Comparison of ENCODE assay signal across 16 mouse cellular contexts in genomic region chr13:63321689-63322088, GRCm38 (mm10).
A peak's percentile ranks its signal among the peaks of the same experiment; 100 is the strongest.
DNase-seq lines count a peak whose midpoint lies in the region; ATAC-seq lines count a peak whose summit lies in the region.
"Had no signal": no experiment of that assay in that cellular context is flagged by ENCODE, and none has a peak within 500 bp of the region (broad histone marks: within the 10 kb centered on the region; RNA-seq: fewer than 3 reads in every experiment).

No protein-coding gene starts in this region.

- peaks cover 34% of the 10 kb centered on the region for H3K4me1 ChIP-seq in kidney, embryonic 16.5 days (ENCODE audit: insufficient read depth, low read length)
- no peaks in the 10 kb centered on the region for H3K4me1 ChIP-seq in midbrain, embryonic 11.5 days (ENCODE audit: control insufficient read depth, insufficient read depth, low read length)
- no peaks in the 10 kb centered on the region; the same call in 1 of the 2 replicates for H3K4me1 ChIP-seq in midbrain, embryonic 15.5 days
- H3K4me1 ChIP-seq in limb, embryonic 12.5 days (replicated peaks) = peaks cover 59% of the 10 kb centered on the region

- no peak overlapping the region for H3K4me2 ChIP-seq in kidney, embryonic 16.5 days (replicated peaks; ENCODE audit: low read depth, low read length)
- no peak overlapping the region for H3K4me2 ChIP-seq in midbrain, embryonic 11.5 days
- no peak overlapping the region for H3K4me2 ChIP-seq in midbrain, embryonic 15.5 days
- H3K4me2 ChIP-seq in limb, embryonic 12.5 days = no peak overlapping the region
- H3K4me2 ChIP-seq: heart, embryonic 15.5 days; hindbrain, embryonic 14.5 days; liver, embryonic 15.5 days; neural tube, embryonic 15.5 days had no signal

- H3K27ac ChIP-seq in kidney, embryonic 16.5 days (ENCODE audit: low read length) = peak overlapping the region; percentile 31; the same call in 1 of the 2 replicates
- no peak overlapping the region for H3K27ac ChIP-seq in midbrain, embryonic 11.5 days (ENCODE audit: low read depth, low read length)
- no peak overlapping the region for H3K27ac ChIP-seq in midbrain, embryonic 15.5 days
- peak overlapping the region; percentile 41; the same call in 1 of the 2 replicates for H3K27ac ChIP-seq in limb, embryonic 12.5 days
- H3K27ac ChIP-seq: heart, embryonic 15.5 days; hindbrain, embryonic 14.5 days; liver, embryonic 15.5 days; macrophage; neural tube, embryonic 15.5 days had no signal

- WGBS in kidney, embryonic 16.5 days = 35% methylated on average over 5 of the region's 5 CpGs
- 54% methylated on average over 5 of the region's 5 CpGs for WGBS in midbrain, embryonic 11.5 days
- WGBS in midbrain, embryonic 15.5 days = 71% methylated on average over 5 of the region's 5 CpGs
- 72% methylated on average over 5 of the region's 5 CpGs for WGBS in limb, embryonic 12.5 days

- no peak overlapping the region for H3K4me3 ChIP-seq in kidney, embryonic 16.5 days (ENCODE audit: low read length)
- no peak overlapping the region for H3K4me3 ChIP-seq in midbrain, embryonic 11.5 days (ENCODE audit: low read depth, low read length)
- no peak overlapping the region for H3K4me3 ChIP-seq in midbrain, embryonic 15.5 days
- no peak overlapping the region for H3K4me3 ChIP-seq in limb, embryonic 12.5 days (replicated peaks)
- H3K4me3 ChIP-seq: erythroblast, embryonic 14.5 days; heart, embryonic 15.5 days; liver, embryonic 15.5 days; neural tube, embryonic 15.5 days had no signal

- no peaks in the 10 kb centered on the region for H3K27me3 ChIP-seq in kidney, embryonic 16.5 days (ENCODE audit: insufficient read depth, low read length)
- no peaks in the 10 kb centered on the region for H3K27me3 ChIP-seq in midbrain, embryonic 11.5 days (ENCODE audit: control insufficient read depth, insufficient read depth, low read length)
- H3K27me3 ChIP-seq in midbrain, embryonic 15.5 days (replicated peaks) = no peaks in the 10 kb centered on the region
- no peaks in the 10 kb centered on the region for H3K27me3 ChIP-seq in limb, embryonic 12.5 days
- H3K27me3 ChIP-seq: heart, embryonic 15.5 days; liver, embryonic 15.5 days; neural tube, embryonic 15.5 days had no signal

- H3K9ac ChIP-seq in kidney, embryonic 16.5 days (replicated peaks; ENCODE audit: low read length) = no peak overlapping the region; the same call in 1 of the 2 replicates
- H3K9ac ChIP-seq in midbrain, embryonic 11.5 days (ENCODE audit: low read length) = no peak overlapping the region
- no peak overlapping the region for H3K9ac ChIP-seq in midbrain, embryonic 15.5 days
- no peak overlapping the region for H3K9ac ChIP-seq in limb, embryonic 12.5 days (replicated peaks)
- H3K9ac ChIP-seq: heart, embryonic 15.5 days; hindbrain, embryonic 14.5 days; liver, embryonic 15.5 days; neural tube, embryonic 15.5 days had no signal

- DNase-seq in adrenal gland, postnatal 14 days = peak; percentile 5
- no peak for DNase-seq in adrenal gland, adult 8-10 months
- no peak for DNase-seq in kidney, adult 11 months
- DNase-seq in midbrain, embryonic 11.5 days (ENCODE audit: low spot score, missing footprints) = peak; percentile 44
- no peak for DNase-seq in cerebellum, postnatal 25 days
- DNase-seq: kidney, postnatal 25 days; spleen, adult 18-20 months had no signal

- no peaks in the 10 kb centered on the region for H3K36me3 ChIP-seq in kidney, embryonic 16.5 days (ENCODE audit: insufficient read depth, low read length)
- H3K36me3 ChIP-seq in midbrain, embryonic 11.5 days (ENCODE audit: control insufficient read depth, insufficient read depth, low read length) = no peaks in the 10 kb centered on the region
- no peaks in the 10 kb centered on the region for H3K36me3 ChIP-seq in midbrain, embryonic 15.5 days (replicated peaks)
- peaks cover 12% of the 10 kb centered on the region for H3K36me3 ChIP-seq in limb, embryonic 12.5 days
- H3K36me3 ChIP-seq: neural tube, embryonic 15.5 days had no signal

- peak; percentile 76 for ATAC-seq in kidney, embryonic 16.5 days (ENCODE audit: low FRiP score, low TSS enrichment)
- ATAC-seq in midbrain, embryonic 11.5 days (ENCODE audit: low FRiP score) = no peak
- no peak for ATAC-seq in midbrain, embryonic 15.5 days (replicated peaks)
- ATAC-seq in limb, embryonic 12.5 days (ENCODE audit: insufficient number of reproducible peaks, insufficient read depth, low FRiP score, low TSS enrichment, low read depth) = no peak

- H3K9me3 ChIP-seq in kidney, embryonic 16.5 days (ENCODE audit: low read length) = no peaks in the 10 kb centered on the region
- H3K9me3 ChIP-seq in midbrain, embryonic 11.5 days (ENCODE audit: control insufficient read depth, low read length) = no peaks in the 10 kb centered on the region
- H3K9me3 ChIP-seq in midbrain, embryonic 15.5 days = no peaks in the 10 kb centered on the region
- no peaks in the 10 kb centered on the region for H3K9me3 ChIP-seq in limb, embryonic 12.5 days
- H3K9me3 ChIP-seq: heart, embryonic 15.5 days; liver, embryonic 15.5 days; neural tube, embryonic 15.5 days had no signal

Comparison
In these comparisons a context has a peak if more than half of its experiments do, and no peak if none do; other contexts are left out.
1. DNase-seq: peak in adrenal gland, postnatal 14 days (single experiment) and midbrain, embryonic 11.5 days (single experiment); none in adrenal gland, adult 8-10 months (single experiment), kidney, adult 11 months (single experiment) and cerebellum, postnatal 25 days (0 of 2).
2. H3K27ac ChIP-seq: peak in kidney, embryonic 16.5 days (single experiment) and limb, embryonic 12.5 days (single experiment); none in midbrain, embryonic 11.5 days (single experiment) and midbrain, embryonic 15.5 days (single experiment).